1 mouse cellular context compared by ENCODE assay signal in the genomic region with DNA sequence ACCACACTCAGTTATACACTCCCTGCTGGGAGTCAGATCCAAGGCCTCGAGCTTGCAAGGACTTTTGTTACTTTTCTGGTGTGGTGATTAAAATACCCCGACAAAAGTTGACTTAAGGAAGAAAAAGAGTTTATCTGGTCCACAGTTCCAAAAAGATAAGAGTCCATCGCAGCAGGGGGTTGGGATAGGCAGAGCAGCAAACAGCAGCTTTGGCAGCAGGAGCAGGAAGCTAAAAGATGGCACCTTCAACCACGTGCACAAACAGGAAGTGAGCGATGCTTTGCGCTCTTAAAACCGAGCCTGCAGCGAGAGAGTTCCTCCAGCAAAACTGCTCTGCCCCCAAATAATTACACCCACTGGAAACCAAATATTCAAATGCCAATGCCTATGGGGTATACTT.
A peak's percentile ranks its signal among the peaks of the same experiment; 100 is the strongest.
TF ChIP-seq lines count a peak whose summit lies in the region.

No protein-coding gene starts in this region.

TF ChIP-seq in MEL, 35 proteins besides CTCF, POLR2A, EP300 and RAD21 (continued from another document):
- TF ChIP-seq SMC3 (IDR thresholded peaks at IDR 0.05; ENCODE audit: low read depth, low read length) (no peak), CHD2 (IDR thresholded peaks at IDR 0.05; ENCODE audit: low read length) (no peak), MYC (IDR thresholded peaks at IDR 0.05; ENCODE audit: low read depth, low read length) (peak; percentile 89), NRF1 (IDR thresholded peaks at IDR 0.05; ENCODE audit: insufficient read depth, low read depth, low read length, poor library complexity, severe bottlenecking) (no peak), MXI1 (IDR thresholded peaks at IDR 0.05; ENCODE audit: low read depth, low read length) (peak; percentile 37; the same call in 1 of the 2 replicates), SIN3A (IDR thresholded peaks at IDR 0.05; ENCODE audit: low read length) (0 out of 2 replicates have a peak, but pooled peaks have one; percentile 28), GATA1 (IDR thresholded peaks at IDR 0.05; ENCODE audit: low read depth, low read length) (peak; percentile 69), USF2 (IDR thresholded peaks at IDR 0.05; ENCODE audit: borderline replicate concordance in 1 of 2, insufficient read depth in 1 of 2, low read depth in 1 of 2, low read length in 2 of 2) (peak in 1 of 2 experiments; percentile 32; a peak in 1 of 4 replicates), MAZ (IDR thresholded peaks at IDR 0.05; ENCODE audit: low read depth, low read length) (no peak), MAX (IDR thresholded peaks at IDR 0.05; ENCODE audit: low read length) (peak; percentile 91), POLR2AphosphoS5 (IDR thresholded peaks at IDR 0.05; ENCODE audit: borderline replicate concordance, low read depth, low read length) (no peak), TCF12 (IDR thresholded peaks at IDR 0.05; ENCODE audit: low read depth, low read length) (no peak), MAFK (IDR thresholded peaks at IDR 0.05; ENCODE audit: borderline replicate concordance, low read depth, low read length) (no peak), ZC3H11A (IDR thresholded peaks at IDR 0.05; ENCODE audit: low read depth, low read length) (no peak), ELF1 (IDR thresholded peaks at IDR 0.05; ENCODE audit: low read depth, low read length) (peak; percentile 77), ZNF384 (IDR thresholded peaks at IDR 0.05; ENCODE audit: low read depth, low read length) (no peak)
